Mouse (Mus musculus) ovary, adult 18-20 months (tissue): ENCODE data around the gene Krtap3-2.
A peak's percentile ranks its signal among the peaks of the same experiment; 100 is the strongest.
"Not testable (repeated sequence)": the region's sequence is repeated elsewhere in the genome, so short reads cannot be mapped to it uniquely, and the experiment has no call there.

Source experiments
- DNase-seq: peaks from one replicate; pipeline ENCODE4 v3.0.0; 2022; ENCODE audit warnings: low spot score, mixed read lengths

Gene Krtap3-2

GRCm38 (mm10) chr11:99556753-99557152, at the start of gene Krtap3-2:
TSS of gene Krtap3-2 (minus strand) at chr11:99556853.
- no peak for DNase-seq

GRCm38 (mm10) chr11:99603208-99603607, 46.6 kb upstream of the Krtap3-2 start, which contains the start of gene Gm11938:
TSS of gene Gm11938 (minus strand) at chr11:99603308.
- not testable (repeated sequence) for DNase-seq

- not testable (repeated sequence) for DNase-seq
Measured at GRCm38 (mm10) chr11:99597742-99598141, 41.1 kb upstream of the Krtap3-2 start, which contains the start of gene Krtap9-3. TSS of gene Krtap9-3 (minus strand) at chr11:99598105.

- no peak for DNase-seq
Measured at GRCm38 (mm10) chr11:99590981-99591380, 34.3 kb upstream of the Krtap3-2 start, which contains the start of gene Krtap1-3. TSS of gene Krtap1-3 (minus strand) at chr11:99591339.

- peak; percentile 19 for DNase-seq
Measured at GRCm38 (mm10) chr11:99585096-99585495, 28.4 kb upstream of the Krtap3-2 start.

- no peak for DNase-seq
Measured at GRCm38 (mm10) chr11:99583245-99583704, 26.6 kb upstream of the Krtap3-2 start, which contains the start of gene Krtap1-4. TSS of gene Krtap1-4 (minus strand) at chr11:99583654.

GRCm38 (mm10) chr11:99581564-99581963, 24.9 kb upstream of the Krtap3-2 start:
- DNase-seq, result no peak

GRCm38 (mm10) chr11:99581051-99581450, 24.4 kb upstream of the Krtap3-2 start:
- no peak for DNase-seq

- DNase-seq, result no peak
Measured at GRCm38 (mm10) chr11:99580636-99581035, 24.0 kb upstream of the Krtap3-2 start, which contains the start of gene Krtap1-5. TSS of gene Krtap1-5 (minus strand) at chr11:99581016.

- peak; percentile 42 for DNase-seq
Measured at GRCm38 (mm10) chr11:99574106-99574505, 17.5 kb upstream of the Krtap3-2 start.

GRCm38 (mm10) chr11:99573164-99573563, 16.5 kb upstream of the Krtap3-2 start:
- no peak for DNase-seq

GRCm38 (mm10) chr11:99566530-99566929, 9.9 kb upstream of the Krtap3-2 start, which contains the start of gene Krtap3-1:
TSS of gene Krtap3-1 (minus strand) at chr11:99566630.
- no peak for DNase-seq

- no peak for DNase-seq
Measured at GRCm38 (mm10) chr11:99562580-99562979, 5.9 kb upstream of the Krtap3-2 start.

GRCm38 (mm10) chr11:99559366-99559765, 2.7 kb upstream of the Krtap3-2 start, which contains the start of gene Gm11939:
TSS of gene Gm11939 (minus strand) at chr11:99559466.
- DNase-seq, result no peak

GRCm38 (mm10) chr11:99557976-99558745, 1.5 kb upstream of the Krtap3-2 start:
- no peak for DNase-seq

GRCm38 (mm10) chr11:99556195-99556594, 458 bp downstream of the Krtap3-2 start:
- no peak for DNase-seq

- DNase-seq, result no peak
Measured at GRCm38 (mm10) chr11:99550765-99551164, 5.9 kb downstream of the Krtap3-2 start, which contains the start of gene Krtap3-3. TSS of gene Krtap3-3 (minus strand) at chr11:99550865.

- no peak for DNase-seq
Measured at GRCm38 (mm10) chr11:99547892-99548291, 8.8 kb downstream of the Krtap3-2 start.

- peak; percentile 35 for DNase-seq
Measured at GRCm38 (mm10) chr11:99539721-99540120, 16.9 kb downstream of the Krtap3-2 start.

GRCm38 (mm10) chr11:99521288-99521860, 35.3 kb downstream of the Krtap3-2 start, which contains the start of gene Krt39:
TSS of gene Krt39 (minus strand) at chr11:99521338.
- no peak for DNase-seq

- DNase-seq, result no peak
Measured at GRCm38 (mm10) chr11:99514098-99514497, 42.6 kb downstream of the Krtap3-2 start.
